Mouse (Mus musculus) cortical plate, adult 2 months (tissue): Measurements from ENCODE around the gene Zfp687.

Experiments used
- CTCF ChIP-seq: fragments of 200-500 bp; IDR thresholded peaks from 2 replicates; pipeline ENCODE4 v1.5.1; 2011; ENCODE audit warnings: mild to moderate bottlenecking, control low read depth, low read length; ENCODE audit not compliant: insufficient read depth; ENCODE audit errors: extremely low read depth
- POLR2A ChIP-seq: fragments of 200-500 bp; IDR thresholded peaks from 2 replicates; pipeline ENCODE4 v1.6.1; 2011; ENCODE audit warnings: mild to moderate bottlenecking, low read length, control low read depth; ENCODE audit not compliant: insufficient read depth; ENCODE audit errors: extremely low read depth

DNA sequence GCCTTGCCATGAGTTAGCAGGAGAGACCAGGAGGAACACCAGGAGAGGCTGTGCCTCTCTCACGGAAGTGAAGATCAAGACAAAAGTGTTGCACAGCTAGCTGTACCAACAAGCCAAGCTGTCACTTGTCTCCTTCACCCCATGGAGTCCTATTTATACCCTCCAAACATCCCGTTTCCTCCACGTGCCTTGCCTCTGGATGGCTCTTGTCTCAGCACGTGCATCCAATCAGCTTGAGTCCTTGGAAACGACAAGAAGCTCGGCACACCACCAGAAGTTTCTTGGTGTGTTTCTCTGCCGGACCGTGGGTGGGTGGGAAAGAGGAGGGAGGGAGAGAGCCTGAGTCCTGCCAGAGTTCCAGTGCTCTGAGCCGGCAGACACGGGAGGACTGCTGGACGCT is 9.3 kb upstream of the Zfp687 start:
- TF ChIP-seq CTCF (no peak), POLR2A (no peak)
